Mouse (Mus musculus) ES-CJ7 (cell line): ENCODE measurements around the gene Ppm1k.
"Not testable (repeated sequence)": the region's sequence is repeated elsewhere in the genome, so short reads cannot be mapped to it uniquely, and the experiment has no call there.

ENCODE experiments used
- DNase-seq: peaks from one replicate; pipeline ENCODE4 v3.0.0; 2011; ENCODE audit warnings: low read depth, low spot score

Gene Ppm1k

GRCm38 (mm10) chr6:57532022-57532421 is 3.2 kb downstream of the Ppm1k start:
- no peak for DNase-seq

DNA sequence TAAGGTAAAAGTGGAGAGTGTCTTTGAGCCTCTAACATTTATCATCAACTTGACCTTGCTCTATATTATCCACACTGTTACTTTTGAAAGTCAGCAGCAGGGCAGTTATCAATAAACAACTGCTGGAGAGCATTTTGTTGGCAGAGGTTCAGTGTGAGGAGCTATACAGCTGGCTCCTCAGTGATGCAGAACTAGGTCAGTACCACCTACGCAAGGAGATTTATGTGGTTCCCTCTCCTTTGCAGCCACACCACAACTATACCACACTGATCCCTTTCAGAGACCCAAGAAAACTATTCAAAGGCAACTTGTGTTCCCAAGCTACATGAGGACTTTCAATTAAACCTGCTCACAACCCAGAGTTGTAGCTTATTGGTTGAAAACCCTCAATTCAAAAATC is 3.8 kb downstream of the Ppm1k start:
- DNase-seq: no peak

- no peak for DNase-seq
Observed at GRCm38 (mm10) chr6:57531011-57531410, 4.3 kb downstream of the Ppm1k start.

GRCm38 (mm10) chr6:57529336-57529845 is 5.9 kb downstream of the Ppm1k start:
- no peak for DNase-seq

DNA sequence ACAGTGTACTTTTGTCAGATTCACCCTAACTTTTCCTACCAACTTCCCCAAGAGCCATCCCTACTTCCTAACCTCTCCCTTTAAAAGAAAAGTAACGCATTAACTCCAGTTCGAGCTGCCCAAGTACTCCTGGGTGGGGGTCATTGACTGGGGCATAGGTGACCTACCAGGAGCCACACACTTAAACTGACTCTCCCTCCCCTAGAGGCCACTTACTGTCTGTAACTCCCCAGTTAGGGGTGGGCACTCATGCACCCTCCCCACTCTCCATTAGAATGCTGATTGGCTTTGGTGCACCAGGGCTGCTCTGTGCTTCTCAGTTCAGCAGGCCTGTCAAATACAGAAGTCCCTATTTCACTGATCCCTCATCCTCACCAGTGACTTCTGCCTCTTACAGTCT is 8.3 kb downstream of the Ppm1k start:
- DNase-seq: no peak

DNA sequence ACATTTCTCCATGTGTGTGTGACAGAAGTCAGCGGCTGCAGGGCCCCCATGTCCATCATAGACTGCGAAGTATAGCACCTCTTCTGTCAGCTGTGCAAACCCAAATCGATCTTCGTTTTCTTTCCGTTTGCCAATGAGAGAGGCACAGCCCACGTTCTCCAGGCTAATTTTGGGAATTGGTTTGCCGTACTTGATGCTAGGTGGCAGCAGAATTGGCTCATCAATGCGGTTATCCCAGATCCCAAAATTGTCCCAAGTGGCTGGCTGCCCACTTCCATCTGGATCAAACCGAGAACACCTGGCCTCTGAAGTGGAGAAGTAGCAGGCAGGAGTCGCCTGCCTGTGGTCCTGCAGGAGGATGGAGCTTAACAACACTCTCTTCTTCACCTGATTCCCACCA is 10.5 kb downstream of the Ppm1k start:
- DNase-seq: no peak

GRCm38 (mm10) chr6:57520749-57521652 is 14.3 kb downstream of the Ppm1k start:
- DNase-seq: no peak

DNA sequence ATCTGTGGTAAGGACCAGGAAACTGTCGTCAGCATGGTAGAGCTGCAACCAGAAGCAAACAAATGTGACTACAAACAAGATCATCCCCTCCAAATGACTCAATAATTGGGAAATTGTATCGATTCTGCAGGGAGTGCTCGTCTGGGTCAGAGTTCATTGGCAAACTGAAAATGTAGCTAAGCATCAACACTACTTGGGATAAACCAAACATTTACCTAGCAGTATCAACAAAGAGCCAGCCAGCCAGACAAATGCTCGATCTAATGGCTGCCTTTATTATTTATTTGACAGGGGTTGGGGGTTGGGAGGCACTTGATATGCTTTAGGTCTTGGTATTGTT is 21.3 kb downstream of the Ppm1k start:
- no peak for DNase-seq

DNA sequence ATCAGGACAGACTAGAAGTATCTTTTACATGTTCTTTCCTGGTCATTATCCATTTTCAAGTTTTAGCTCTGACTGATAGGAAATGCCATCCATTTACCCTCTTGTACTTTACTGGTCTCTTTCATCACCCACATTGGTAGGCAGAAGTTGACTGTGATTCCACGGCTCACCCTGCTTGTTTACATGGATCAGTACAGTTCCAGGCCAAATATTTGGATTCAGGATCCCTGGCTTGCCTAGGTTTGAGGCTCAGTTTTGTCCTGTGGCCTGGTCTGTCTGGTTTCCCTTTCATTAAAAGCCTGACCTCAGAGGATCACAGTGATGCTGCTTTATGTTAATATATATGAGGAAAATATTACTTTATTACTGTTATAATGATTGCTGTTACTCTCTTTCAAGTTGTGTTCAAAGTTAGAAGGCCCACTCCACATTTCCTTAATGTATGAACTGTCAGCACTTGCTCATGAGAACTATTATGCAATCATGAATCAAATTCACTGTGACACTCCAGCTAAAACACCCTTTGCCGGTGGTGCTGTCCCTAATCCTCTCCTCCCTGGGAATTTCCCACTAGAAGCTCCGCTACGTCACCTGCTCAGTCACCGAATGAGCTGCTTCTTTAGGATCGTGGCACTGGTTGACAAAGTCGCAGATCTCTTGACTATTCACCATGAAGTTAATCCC is 21.8 kb downstream of the Ppm1k start:
- no peak for DNase-seq

DNA sequence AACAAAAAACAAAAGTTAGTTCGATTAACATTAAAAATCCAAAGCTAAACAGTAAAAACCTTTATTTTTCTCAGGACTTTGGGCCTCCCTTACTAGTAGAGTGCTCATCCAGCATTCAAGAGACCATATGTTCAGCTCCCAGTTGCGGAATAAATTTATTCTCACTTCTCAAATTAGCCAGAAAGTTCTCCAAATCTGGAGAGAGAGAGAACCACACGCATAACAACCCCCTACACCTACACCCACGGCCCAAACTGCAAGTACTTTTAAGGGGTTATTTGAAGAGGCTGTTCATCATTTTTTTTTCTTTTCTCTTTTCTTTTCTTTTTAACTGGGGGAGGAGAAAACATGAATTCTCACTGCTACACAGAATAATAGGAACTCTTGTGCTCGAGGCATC is 23.4 kb downstream of the Ppm1k start:
- no peak for DNase-seq

DNA sequence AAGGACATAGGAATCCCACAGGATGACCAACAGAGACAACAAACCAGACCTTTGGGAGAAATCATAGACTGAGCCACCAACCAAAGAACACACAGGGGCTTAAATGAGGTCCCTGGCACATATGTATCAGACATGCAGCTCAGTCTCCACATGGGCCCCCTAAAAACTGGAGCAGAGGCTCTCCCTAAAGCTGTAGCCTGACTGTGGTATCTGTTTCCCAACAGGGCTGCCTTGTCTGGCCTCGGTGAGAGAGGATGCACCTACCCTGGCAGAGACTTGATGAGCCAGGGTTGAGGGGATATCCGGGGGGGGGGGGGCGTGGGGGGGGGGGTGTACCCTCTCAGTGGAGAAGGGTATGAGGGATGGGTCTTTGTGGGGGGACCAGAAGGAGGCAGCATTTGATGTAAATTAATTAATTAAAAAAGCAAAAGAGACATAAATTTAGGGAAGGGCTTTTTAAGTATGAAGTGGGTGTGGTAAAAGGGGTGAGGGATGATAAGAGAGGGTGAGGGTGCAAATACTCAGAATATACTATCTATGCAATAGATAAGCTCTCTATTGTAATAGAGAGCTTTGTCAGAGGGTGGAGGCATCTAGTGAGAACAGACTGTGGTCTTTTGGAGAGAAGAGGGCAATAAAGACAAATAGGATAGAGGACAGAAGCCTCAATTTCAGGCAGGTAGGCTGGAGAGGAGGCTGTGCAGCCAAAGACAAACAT is 31.4 kb downstream of the Ppm1k start:
- no peak for DNase-seq

DNA sequence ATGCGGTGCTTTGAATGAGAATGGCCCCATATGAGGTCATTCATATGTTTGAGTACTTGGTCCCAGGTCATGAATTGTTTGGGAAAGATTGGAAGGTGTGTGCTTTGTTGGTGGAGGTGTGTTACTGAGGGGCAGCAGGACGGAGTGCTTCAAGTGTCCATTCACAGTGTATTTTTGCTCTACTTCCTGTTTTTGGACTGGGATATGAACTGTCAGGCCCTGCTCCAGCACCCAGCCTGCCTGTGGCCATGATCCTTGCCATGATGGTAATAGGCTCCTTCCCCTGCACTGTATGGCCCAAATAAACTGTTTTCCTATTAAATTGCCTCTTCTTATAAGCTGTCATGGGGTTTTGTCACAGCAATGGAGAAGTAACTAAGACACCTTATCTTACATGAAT is 36.1 kb downstream of the Ppm1k start:
- DNase-seq: no peak

DNA sequence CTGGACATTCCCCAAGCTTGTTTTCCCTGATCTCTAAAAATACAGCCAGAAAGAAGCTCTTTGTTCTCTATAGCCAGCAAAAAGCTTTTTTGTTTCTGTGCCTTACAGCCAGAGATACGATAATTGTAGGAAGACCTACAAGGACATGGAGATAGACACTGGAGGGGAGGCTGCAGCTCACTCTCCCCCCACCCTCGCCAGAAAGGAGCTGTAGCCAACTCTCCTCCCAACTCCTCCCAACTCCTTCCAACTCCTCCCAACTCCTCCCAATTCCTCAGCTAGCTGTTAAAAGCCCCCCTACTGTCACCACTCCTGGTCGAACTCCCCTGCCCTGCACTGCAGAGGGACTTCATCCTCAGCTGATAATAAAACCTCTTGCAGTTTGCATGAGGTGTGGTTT is 67.1 kb downstream of the Ppm1k start:
- DNase-seq: not testable (repeated sequence)
